Mouse (Mus musculus) cerebellum, adult 2 months (tissue): ENCODE results near the gene Tbc1d8. TPM values are rescaled to one million over a fixed set of nuclear protein-coding genes. Genes with fewer than 3 reads are reported as not detected.

Experiments used
- DNase-seq, 2 experiments: peaks; one replicate each; pipeline ENCODE4 v3.0.0; 2021
- H3K27ac ChIP-seq: fragments of 200-500 bp; 2 replicates; pipeline ENCODE4 v1.5.1; 2012; ENCODE audit warnings: low read length, control low read depth, inconsistent platforms; ENCODE audit not compliant: insufficient read depth
- H3K27me3 ChIP-seq: fragments of 200-500 bp; 2 replicates; pipeline ENCODE4 v1.6.1; 2012; ENCODE audit warnings: inconsistent platforms, mild to moderate bottlenecking, low read length, moderate library complexity; ENCODE audit not compliant: control insufficient read depth, insufficient read depth
- H3K4me1 ChIP-seq: fragments of 200-500 bp; 2 replicates; pipeline ENCODE4 v1.6.1; 2011; ENCODE audit warnings: low read length; ENCODE audit not compliant: control insufficient read depth, insufficient read depth
- H3K4me3 ChIP-seq: fragments of 200-500 bp; replicated peaks from 2 replicates; pipeline ENCODE3; 2011; ENCODE audit warnings: mild to moderate bottlenecking, low read depth, low read length, control low read depth; ENCODE audit not compliant: insufficient read depth
- CTCF ChIP-seq: fragments of 200-500 bp; IDR thresholded peaks from 2 replicates; pipeline ENCODE4 v1.5.1; 2011; ENCODE audit warnings: low read depth, mild to moderate bottlenecking, control low read depth, low read length, moderate library complexity, borderline replicate concordance; ENCODE audit not compliant: insufficient read depth
- POLR2A ChIP-seq: fragments of 200-500 bp; IDR thresholded peaks from 2 replicates; pipeline ENCODE4 v1.6.1; 2011; ENCODE audit warnings: low read length, control low read depth, borderline replicate concordance; ENCODE audit not compliant: insufficient read depth
- WGBS: fragments of 180-500 bp; shearing (Covaris S2); methylation state at CpG from one replicate; pipeline ENCODE4 v1.1.7; 2018; 5-methylcytosine and 5-hydroxymethylcytosine counted together
- polyA plus RNA-seq: library from polyadenylated mRNA; depleted of rRNA; stranded (reverse); fragments of >200 nt; gene quantifications from 2 replicates; pipeline ENCODE4 v1.2.3, GENCODE M21; 2012

Tbc1d8 gene
- polyA plus RNA-seq, 1 experiment, result 29.2 TPM

DNA sequence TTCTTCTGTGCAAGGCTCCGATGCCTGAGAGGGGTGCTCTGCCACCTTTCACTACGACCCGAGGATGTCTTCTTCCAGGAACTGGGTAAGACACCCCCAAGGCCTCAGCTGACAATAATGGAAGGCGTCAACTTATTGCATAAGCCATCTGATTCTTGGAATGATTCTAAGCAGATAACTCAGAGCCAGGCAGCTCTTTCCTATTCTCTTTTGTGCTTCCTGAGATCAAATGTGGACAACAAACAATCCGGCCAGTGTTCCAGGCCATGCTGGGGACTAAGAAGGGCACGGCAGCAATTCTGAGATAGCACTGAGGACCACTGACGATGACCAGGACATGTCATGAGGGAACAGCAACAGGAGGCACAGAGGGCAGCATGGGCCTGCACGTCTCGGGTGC lies 59.7 kb downstream of the Tbc1d8 start:
- Histone ChIP-seq H3K27me3 (no peaks in the 10 kb centered on the region), H3K27ac (no peak overlapping the region), H3K4me1 (no peaks in the 10 kb centered on the region; the same call in 1 of the 2 replicates), H3K4me3 (no peak overlapping the region)
- TF ChIP-seq POLR2A (no peak), CTCF (no peak)
- 85% methylated on average over 9 of the region's 9 CpGs for WGBS
- no peak for DNase-seq

DNA sequence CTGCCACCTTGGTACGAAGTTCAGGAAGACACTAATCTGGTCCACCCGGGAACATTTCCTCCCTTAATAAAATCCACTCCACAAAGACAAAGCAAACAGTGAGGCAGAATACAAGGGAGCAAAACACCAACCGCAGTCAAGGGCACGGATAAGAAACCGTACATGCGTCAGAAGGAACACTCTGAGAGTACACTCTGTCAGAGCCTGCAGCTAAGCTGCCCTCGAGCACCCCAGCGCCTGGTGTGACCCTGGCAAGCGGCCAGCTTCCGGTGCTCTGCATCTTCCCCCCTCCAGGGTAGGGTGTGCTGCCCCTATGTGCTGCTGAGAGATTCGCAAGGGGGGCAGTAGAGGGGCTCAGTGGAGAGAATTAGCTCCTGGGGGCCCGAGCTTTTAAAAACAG lies 60.7 kb downstream of the Tbc1d8 start:
- H3K4me1 ChIP-seq, result no peaks in the 10 kb centered on the region; the same call in 1 of the 2 replicates
- H3K27me3 ChIP-seq, result no peaks in the 10 kb centered on the region
- WGBS, result 22% methylated on average over 12 of the region's 12 CpGs
- no peak overlapping the region for H3K4me3 ChIP-seq
- TF ChIP-seq CTCF, result no peak
- TF ChIP-seq POLR2A, result no peak
- peak overlapping the region; percentile 7; the same call in 1 of the 2 replicates for H3K27ac ChIP-seq
- DNase-seq, result no peak

- peaks cover 15% of the 10 kb centered on the region for H3K4me1 ChIP-seq
- 38% methylated on average over 19 of the region's 19 CpGs for WGBS
These were observed 68.3 kb downstream of the Tbc1d8 start for GRCm38 (mm10) chr1:39410085-39410821.

DNA sequence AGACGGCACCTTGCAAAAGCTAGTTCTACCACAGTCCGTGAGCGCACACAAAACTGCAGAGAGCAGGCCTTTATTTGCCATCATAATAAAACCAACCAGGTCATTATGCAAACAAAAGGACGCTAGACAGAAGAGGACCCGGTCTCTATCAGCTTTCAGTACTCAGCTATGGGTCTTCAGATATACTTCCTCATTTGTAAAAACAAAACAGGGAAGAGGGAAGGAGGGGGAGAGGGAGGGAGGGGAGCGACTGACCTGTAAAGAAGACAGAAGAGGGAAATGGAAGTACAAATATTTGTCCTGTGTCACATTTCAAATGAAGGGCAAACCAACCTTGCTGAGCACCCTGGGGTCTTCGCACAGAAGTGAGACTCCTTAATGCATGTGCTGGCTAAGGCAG lies 69.9 kb downstream of the Tbc1d8 start:
- no peaks in the 10 kb centered on the region for H3K27me3 ChIP-seq
- WGBS, result 80% methylated on average over 7 of the region's 7 CpGs
- no peak overlapping the region for H3K27ac ChIP-seq
- H3K4me3 ChIP-seq, result no peak overlapping the region
- TF ChIP-seq POLR2A (no peak), CTCF (no peak)
- peaks cover 15% of the 10 kb centered on the region for H3K4me1 ChIP-seq
- DNase-seq, result no peak

More at GRCm38 (mm10) chr1:39410085-39410821, 68.3 kb downstream of the Tbc1d8 start:
- H3K4me3 ChIP-seq, result no peak overlapping the region
- DNase-seq, result peak in 1 of 2 experiments; percentile 35
- no peak overlapping the region for H3K27ac ChIP-seq
- no peaks in the 10 kb centered on the region for H3K27me3 ChIP-seq
- TF ChIP-seq CTCF (no peak), POLR2A (no peak)

DNA sequence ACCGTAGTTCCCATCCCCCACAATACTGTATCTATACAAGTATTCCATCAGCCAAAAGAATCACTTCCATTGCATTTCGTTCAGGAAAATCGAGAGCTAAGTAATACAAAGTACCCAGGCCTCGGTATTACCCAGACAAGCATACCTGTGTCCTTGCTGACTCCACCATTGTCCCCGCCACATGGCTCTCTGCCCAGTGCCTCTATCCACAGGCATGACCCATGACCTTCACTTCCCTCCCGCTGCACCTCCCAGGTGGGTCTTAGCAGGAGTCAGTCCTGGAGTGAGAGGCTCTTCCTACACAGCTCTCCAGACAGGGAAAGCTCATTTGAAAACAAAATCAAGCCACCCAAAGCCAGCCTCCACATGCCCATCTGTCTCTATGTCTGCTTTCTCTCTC lies 70.4 kb downstream of the Tbc1d8 start:
- H3K4me1 ChIP-seq, result peaks cover 15% of the 10 kb centered on the region
- no peak overlapping the region for H3K4me3 ChIP-seq
- H3K27ac ChIP-seq, result no peak overlapping the region
- no peak for DNase-seq
- 88% methylated on average over 6 of the region's 6 CpGs for WGBS
- TF ChIP-seq POLR2A (no peak), CTCF (no peak)
- H3K27me3 ChIP-seq, result no peaks in the 10 kb centered on the region

GRCm38 (mm10) chr1:39407108-39407507 lies 71.4 kb downstream of the Tbc1d8 start:
- 54% methylated on average over 4 of the region's 4 CpGs for WGBS
- TF ChIP-seq CTCF (0 out of 2 replicates have a peak, but pooled peaks have one; percentile 7), POLR2A (no peak)
- no peak overlapping the region for H3K4me3 ChIP-seq
- H3K27ac ChIP-seq, result no peak overlapping the region
- no peaks in the 10 kb centered on the region for H3K27me3 ChIP-seq
- no peak for DNase-seq
- peaks cover 15% of the 10 kb centered on the region for H3K4me1 ChIP-seq

GRCm38 (mm10) chr1:39400173-39400572 lies 78.4 kb downstream of the Tbc1d8 start:
- Histone ChIP-seq H3K4me1 (no peaks in the 10 kb centered on the region; the same call in 1 of the 2 replicates), H3K27ac (no peak overlapping the region), H3K4me3 (no peak overlapping the region), H3K27me3 (no peaks in the 10 kb centered on the region)
- TF ChIP-seq POLR2A, result no peak
- TF ChIP-seq CTCF, result no peak
- 95% methylated on average over 3 of the region's 3 CpGs for WGBS
- DNase-seq, result no peak

- Histone ChIP-seq H3K27me3 (no peaks in the 10 kb centered on the region), H3K4me1 (no peaks in the 10 kb centered on the region; the same call in 1 of the 2 replicates), H3K4me3 (no peak overlapping the region), H3K27ac (no peak overlapping the region)
- WGBS, result 62% methylated on average over 4 of the region's 4 CpGs
- TF ChIP-seq CTCF (no peak), POLR2A (no peak)
- no peak for DNase-seq
These were observed 79.3 kb downstream of the Tbc1d8 start for GRCm38 (mm10) chr1:39399228-39399627.

- 94% methylated on average over 6 of the region's 6 CpGs for WGBS
- H3K4me3 ChIP-seq, result no peak overlapping the region
These were observed 80.3 kb downstream of the Tbc1d8 start for GRCm38 (mm10) chr1:39398284-39398683.

More at GRCm38 (mm10) chr1:39398284-39398683, 80.3 kb downstream of the Tbc1d8 start:
- DNase-seq, result no peak
- Histone ChIP-seq H3K27me3 (no peaks in the 10 kb centered on the region), H3K27ac (no peak overlapping the region), H3K4me1 (peaks cover 3% of the 10 kb centered on the region; the same call in 1 of the 2 replicates)
- no peak for TF ChIP-seq POLR2A
- TF ChIP-seq CTCF, result no peak
